Mouse (Mus musculus): ENCODE results near the gene Dab1. TPM values are rescaled to one million over a fixed set of nuclear protein-coding genes. Genes with fewer than 3 reads are reported as not detected.

Gene Dab1
- polyA plus RNA-seq, 1 experiment from 2014 or later = 77.5 TPM

GRCm38 (mm10) chr4:104201686-104202085, 582.5 kb downstream of the Dab1 start:
- Histone ChIP-seq H3K4me1 (ENCODE audit: control insufficient read depth, insufficient read depth, low read depth, low read length) (peaks cover 5% of the 10 kb centered on the region; the same call in 1 of the 2 replicates), H3K27ac (ENCODE audit: low read depth, low read length) (no peak overlapping the region), H3K36me3 (ENCODE audit: control insufficient read depth, insufficient read depth, low read length) (no peaks in the 10 kb centered on the region), H3K9ac (ENCODE audit: low read depth, low read length) (no peak overlapping the region), H3K4me2 (ENCODE audit: low read length) (no peak overlapping the region), H3K4me3 (ENCODE audit: low read length) (no peak overlapping the region), H3K9me3 (ENCODE audit: control insufficient read depth, low read length) (no peaks in the 10 kb centered on the region), H3K27me3 (replicated peaks; ENCODE audit: control insufficient read depth, insufficient read depth, low read length) (no peaks in the 10 kb centered on the region)
- ATAC-seq = no peak
- WGBS = 63% methylated on average over 5 of the region's 5 CpGs

- ATAC-seq = no peak
- 35% methylated on average over 6 of the region's 6 CpGs for WGBS
- H3K36me3 ChIP-seq (ENCODE audit: control insufficient read depth, insufficient read depth, low read length) = no peaks in the 10 kb centered on the region
- H3K4me1 ChIP-seq (ENCODE audit: control insufficient read depth, insufficient read depth, low read depth, low read length) = peaks cover 2% of the 10 kb centered on the region; the same call in 1 of the 2 replicates
- no peak overlapping the region for H3K4me3 ChIP-seq (ENCODE audit: low read length)
- H3K9ac ChIP-seq (ENCODE audit: low read depth, low read length) = no peak overlapping the region; the same call in 1 of the 2 replicates
- no peak overlapping the region for H3K4me2 ChIP-seq (ENCODE audit: low read length)
- no peaks in the 10 kb centered on the region for H3K9me3 ChIP-seq (ENCODE audit: control insufficient read depth, low read length)
- no peaks in the 10 kb centered on the region for H3K27me3 ChIP-seq (replicated peaks; ENCODE audit: control insufficient read depth, insufficient read depth, low read length)
- no peak overlapping the region for H3K27ac ChIP-seq (ENCODE audit: low read depth, low read length)
Observed at GRCm38 (mm10) chr4:104204047-104204446, 584.9 kb downstream of the Dab1 start.

GRCm38 (mm10) chr4:104206639-104207038, 587.5 kb downstream of the Dab1 start:
- H3K4me3 ChIP-seq (ENCODE audit: low read length) = no peak overlapping the region
- H3K27me3 ChIP-seq (replicated peaks; ENCODE audit: control insufficient read depth, insufficient read depth, low read length) = no peaks in the 10 kb centered on the region
- WGBS = 81% methylated on average over 5 of the region's 5 CpGs
- no peak overlapping the region for H3K27ac ChIP-seq (ENCODE audit: low read depth, low read length)
- ATAC-seq = no peak
- peaks cover 2% of the 10 kb centered on the region for H3K4me1 ChIP-seq (ENCODE audit: control insufficient read depth, insufficient read depth, low read depth, low read length)
- no peak overlapping the region for H3K9ac ChIP-seq (ENCODE audit: low read depth, low read length)
- H3K36me3 ChIP-seq (ENCODE audit: control insufficient read depth, insufficient read depth, low read length) = no peaks in the 10 kb centered on the region
- no peak overlapping the region for H3K4me2 ChIP-seq (ENCODE audit: low read length)
- H3K9me3 ChIP-seq (ENCODE audit: control insufficient read depth, low read length) = 0 out of 2 replicates have a peak, but pooled peaks cover 2% of the 10 kb centered on the region

- Histone ChIP-seq H3K9ac (ENCODE audit: low read depth, low read length) (no peak overlapping the region), H3K27ac (ENCODE audit: low read depth, low read length) (no peak overlapping the region), H3K27me3 (replicated peaks; ENCODE audit: control insufficient read depth, insufficient read depth, low read length) (no peaks in the 10 kb centered on the region), H3K36me3 (ENCODE audit: control insufficient read depth, insufficient read depth, low read length) (no peaks in the 10 kb centered on the region), H3K4me1 (ENCODE audit: control insufficient read depth, insufficient read depth, low read depth, low read length) (peaks cover 1% of the 10 kb centered on the region), H3K4me2 (ENCODE audit: low read length) (no peak overlapping the region), H3K4me3 (ENCODE audit: low read length) (no peak overlapping the region), H3K9me3 (ENCODE audit: control insufficient read depth, low read length) (0 out of 2 replicates have a peak, but pooled peaks cover 2% of the 10 kb centered on the region)
- no peak for ATAC-seq
- WGBS = 26% methylated on average over 2 of the region's 2 CpGs
Observed at GRCm38 (mm10) chr4:104209081-104209480, 589.9 kb downstream of the Dab1 start.

GRCm38 (mm10) chr4:104210796-104211195, 591.6 kb downstream of the Dab1 start:
- 0 out of 2 replicates have a peak, but pooled peaks cover 2% of the 10 kb centered on the region for H3K9me3 ChIP-seq (ENCODE audit: control insufficient read depth, low read length)
- no peaks in the 10 kb centered on the region for H3K27me3 ChIP-seq (replicated peaks; ENCODE audit: control insufficient read depth, insufficient read depth, low read length)
- no peak overlapping the region for H3K27ac ChIP-seq (ENCODE audit: low read depth, low read length)
- no peak overlapping the region for H3K9ac ChIP-seq (ENCODE audit: low read depth, low read length)
- no peaks in the 10 kb centered on the region for H3K36me3 ChIP-seq (ENCODE audit: control insufficient read depth, insufficient read depth, low read length)
- H3K4me1 ChIP-seq (ENCODE audit: control insufficient read depth, insufficient read depth, low read depth, low read length) = no peaks in the 10 kb centered on the region; the same call in 1 of the 2 replicates
- H3K4me2 ChIP-seq (ENCODE audit: low read length) = no peak overlapping the region
- no peak overlapping the region for H3K4me3 ChIP-seq (ENCODE audit: low read length)
- no peak for ATAC-seq
- WGBS = 81% methylated on average over 1 of the region's 1 CpGs

- Histone ChIP-seq H3K36me3 (ENCODE audit: control insufficient read depth, insufficient read depth, low read length) (no peaks in the 10 kb centered on the region), H3K4me1 (ENCODE audit: control insufficient read depth, insufficient read depth, low read depth, low read length) (no peaks in the 10 kb centered on the region; the same call in 1 of the 2 replicates), H3K27ac (ENCODE audit: low read depth, low read length) (no peak overlapping the region), H3K27me3 (replicated peaks; ENCODE audit: control insufficient read depth, insufficient read depth, low read length) (no peaks in the 10 kb centered on the region), H3K9ac (ENCODE audit: low read depth, low read length) (no peak overlapping the region), H3K4me3 (ENCODE audit: low read length) (no peak overlapping the region), H3K9me3 (ENCODE audit: control insufficient read depth, low read length) (0 out of 2 replicates have a peak, but pooled peaks cover 2% of the 10 kb centered on the region), H3K4me2 (ENCODE audit: low read length) (no peak overlapping the region)
- ATAC-seq = peak; percentile 71
- 48% methylated on average over 9 of the region's 9 CpGs for WGBS
Observed at GRCm38 (mm10) chr4:104211531-104212455, 592.6 kb downstream of the Dab1 start.

- 26% methylated on average over 7 of the region's 7 CpGs for WGBS
- H3K4me3 ChIP-seq (ENCODE audit: low read length) = no peak overlapping the region
Observed at GRCm38 (mm10) chr4:104214724-104215123, 595.6 kb downstream of the Dab1 start.

GRCm38 (mm10) chr4:104217336-104217735, 598.2 kb downstream of the Dab1 start:
- Histone ChIP-seq H3K9ac (ENCODE audit: low read depth, low read length) (no peak overlapping the region; the same call in 1 of the 2 replicates), H3K27me3 (replicated peaks; ENCODE audit: control insufficient read depth, insufficient read depth, low read length) (no peaks in the 10 kb centered on the region), H3K27ac (ENCODE audit: low read depth, low read length) (no peak overlapping the region), H3K36me3 (ENCODE audit: control insufficient read depth, insufficient read depth, low read length) (no peaks in the 10 kb centered on the region), H3K9me3 (ENCODE audit: control insufficient read depth, low read length) (no peaks in the 10 kb centered on the region), H3K4me1 (ENCODE audit: control insufficient read depth, insufficient read depth, low read depth, low read length) (peaks cover 7% of the 10 kb centered on the region), H3K4me3 (ENCODE audit: low read length) (no peak overlapping the region), H3K4me2 (ENCODE audit: low read length) (peak overlapping the region; percentile 23; the same call in 1 of the 2 replicates)
- 32% methylated on average over 4 of the region's 4 CpGs for WGBS
- no peak for ATAC-seq

More at GRCm38 (mm10) chr4:104214724-104215123, 595.6 kb downstream of the Dab1 start:
- no peak for ATAC-seq
- H3K4me2 ChIP-seq (ENCODE audit: low read length) = no peak overlapping the region
- H3K27ac ChIP-seq (ENCODE audit: low read depth, low read length) = no peak overlapping the region
- 0 out of 2 replicates have a peak, but pooled peaks cover 1% of the 10 kb centered on the region for H3K9me3 ChIP-seq (ENCODE audit: control insufficient read depth, low read length)
- no peaks in the 10 kb centered on the region for H3K27me3 ChIP-seq (replicated peaks; ENCODE audit: control insufficient read depth, insufficient read depth, low read length)
- H3K4me1 ChIP-seq (ENCODE audit: control insufficient read depth, insufficient read depth, low read depth, low read length) = peaks cover 7% of the 10 kb centered on the region
- H3K36me3 ChIP-seq (ENCODE audit: control insufficient read depth, insufficient read depth, low read length) = no peaks in the 10 kb centered on the region
- H3K9ac ChIP-seq (ENCODE audit: low read depth, low read length) = no peak overlapping the region

GRCm38 (mm10) chr4:104218765-104219164, 599.6 kb downstream of the Dab1 start:
- Histone ChIP-seq H3K36me3 (ENCODE audit: control insufficient read depth, insufficient read depth, low read length) (no peaks in the 10 kb centered on the region), H3K27ac (ENCODE audit: low read depth, low read length) (no peak overlapping the region), H3K4me3 (ENCODE audit: low read length) (no peak overlapping the region), H3K9me3 (ENCODE audit: control insufficient read depth, low read length) (no peaks in the 10 kb centered on the region), H3K4me1 (ENCODE audit: control insufficient read depth, insufficient read depth, low read depth, low read length) (peaks cover 7% of the 10 kb centered on the region), H3K9ac (ENCODE audit: low read depth, low read length) (no peak overlapping the region), H3K27me3 (replicated peaks; ENCODE audit: control insufficient read depth, insufficient read depth, low read length) (no peaks in the 10 kb centered on the region), H3K4me2 (ENCODE audit: low read length) (no peak overlapping the region)
- WGBS = 51% methylated on average over 6 of the region's 6 CpGs
- ATAC-seq = 0 out of 2 replicates have a peak, but pooled peaks have one; percentile 48
